Mouse (Mus musculus): ENCODE measurements around the gene A830018L16Rik. TPM values are rescaled to one million over a fixed set of nuclear protein-coding genes. Genes with fewer than 3 reads are reported as not detected.

The A830018L16Rik gene
- total and polyA plus RNA-seq, 3 experiments: not detected

DNA sequence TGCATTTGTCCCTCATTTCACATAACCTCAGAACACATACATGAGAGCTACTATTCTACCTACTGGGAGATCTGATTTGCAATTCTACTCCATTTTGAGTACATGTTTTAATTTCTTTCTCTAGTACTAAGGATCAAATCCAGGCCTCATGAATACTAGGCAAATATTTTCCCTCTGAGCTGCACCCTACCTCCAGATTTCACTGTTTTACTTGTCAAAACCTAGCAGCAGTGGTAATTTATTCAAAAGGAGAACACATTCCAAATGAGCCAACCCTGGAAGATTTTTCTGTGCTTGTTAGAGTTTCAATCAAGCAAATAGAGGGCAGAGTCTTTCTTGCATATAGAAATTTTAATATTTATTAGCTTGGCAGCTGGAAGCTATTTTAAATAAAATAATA is 238.9 kb downstream of the A830018L16Rik start:
- H3K27ac ChIP-seq (ENCODE audit: control insufficient read depth, low read depth, low read length): no peak overlapping the region
- DNase-seq (ENCODE audit: low read depth, low spot score): no peak
- no peak overlapping the region for H3K4me3 ChIP-seq (ENCODE audit: control insufficient read depth in 1 of 2, insufficient read depth in 1 of 2, low read depth in 2 of 2, low read length in 2 of 2)
- H3K9ac ChIP-seq (ENCODE audit: control insufficient read depth, low read depth, low read length, poor library complexity, severe bottlenecking): no peak overlapping the region
- no peaks in the 10 kb centered on the region for H3K9me3 ChIP-seq (replicated peaks; ENCODE audit: insufficient read depth, low read length)
- TF ChIP-seq MAFK (IDR thresholded peaks at IDR 0.05; ENCODE audit: borderline replicate concordance, low read depth, low read length) (no peak), SIN3A (IDR thresholded peaks at IDR 0.05; ENCODE audit: low read length) (no peak), ZKSCAN1 (IDR thresholded peaks at IDR 0.05; ENCODE audit: low read depth, low read length) (no peak), ETS1 (IDR thresholded peaks at IDR 0.05; ENCODE audit: low read depth, low read length) (no peak), MYC (IDR thresholded peaks at IDR 0.05; ENCODE audit: low read depth, low read length) (no peak), MAX (IDR thresholded peaks at IDR 0.05; ENCODE audit: low read length) (no peak), ZMIZ1 (IDR thresholded peaks at IDR 0.05; ENCODE audit: low read depth, low read length) (no peak), USF1 (IDR thresholded peaks at IDR 0.05; ENCODE audit: low read depth, low read length) (no peak), EP300 (IDR thresholded peaks at IDR 0.05; ENCODE audit: low read depth in 1 of 2, low read length in 2 of 2) (no peak), POLR2AphosphoS2 (IDR thresholded peaks at IDR 0.05; ENCODE audit: low read length) (no peak), CTCF (IDR thresholded peaks at IDR 0.05 in 2 of 3, conservative IDR thresholded peaks at IDR 0.05 in 1 of 3; ENCODE audit: control insufficient read depth in 1 of 3, insufficient read depth in 1 of 3, low read depth in 2 of 3, low read length in 3 of 3, poor library complexity in 1 of 3, severe bottlenecking in 1 of 3) (no peak), E2F4 (IDR thresholded peaks at IDR 0.05; ENCODE audit: borderline replicate concordance, low read depth, low read length) (no peak), GATA1 (IDR thresholded peaks at IDR 0.05; ENCODE audit: low read depth, low read length) (no peak), CHD1 (IDR thresholded peaks at IDR 0.05; ENCODE audit: low read depth, low read length) (no peak), HCFC1 (IDR thresholded peaks at IDR 0.05; ENCODE audit: low read depth, low read length) (no peak)
- no peaks in the 10 kb centered on the region for H3K4me1 ChIP-seq (ENCODE audit: control insufficient read depth in 1 of 2, insufficient read depth in 2 of 2, low read length in 2 of 2)
- H3K27me3 ChIP-seq (ENCODE audit: control insufficient read depth in 1 of 2, insufficient read depth in 2 of 2, low read length in 2 of 2): no peaks in the 10 kb centered on the region
- H3K36me3 ChIP-seq (ENCODE audit: control insufficient read depth in 1 of 2, insufficient read depth in 2 of 2, low read length in 2 of 2): no peaks in the 10 kb centered on the region
- no peaks in the 10 kb centered on the region for H3K79me2 ChIP-seq (ENCODE audit: control insufficient read depth, insufficient read depth, low read length, poor library complexity)

- Histone ChIP-seq H3K4me1 (ENCODE audit: control insufficient read depth in 1 of 2, insufficient read depth in 2 of 2, low read length in 2 of 2) (no peaks in the 10 kb centered on the region), H3K27ac (ENCODE audit: control insufficient read depth, low read depth, low read length) (no peak overlapping the region), H3K9ac (ENCODE audit: control insufficient read depth, low read depth, low read length, poor library complexity, severe bottlenecking) (no peak overlapping the region), H3K36me3 (ENCODE audit: control insufficient read depth in 1 of 2, insufficient read depth in 2 of 2, low read length in 2 of 2) (no peaks in the 10 kb centered on the region), H3K9me3 (replicated peaks; ENCODE audit: insufficient read depth, low read length) (no peaks in the 10 kb centered on the region), H3K79me2 (ENCODE audit: control insufficient read depth, insufficient read depth, low read length, poor library complexity) (no peaks in the 10 kb centered on the region), H3K27me3 (ENCODE audit: control insufficient read depth in 1 of 2, insufficient read depth in 2 of 2, low read length in 2 of 2) (no peaks in the 10 kb centered on the region), H3K4me3 (ENCODE audit: control insufficient read depth in 1 of 2, insufficient read depth in 1 of 2, low read depth in 2 of 2, low read length in 2 of 2) (no peak overlapping the region)
- peak; percentile 72 for DNase-seq (ENCODE audit: low read depth, low spot score)
- TF ChIP-seq GABPA (IDR thresholded peaks at IDR 0.05; ENCODE audit: low read depth, low read length) (no peak), RCOR1 (IDR thresholded peaks at IDR 0.05; ENCODE audit: low read depth, low read length) (no peak), ZC3H11A (IDR thresholded peaks at IDR 0.05; ENCODE audit: low read depth, low read length) (peak; percentile 67), SMC3 (IDR thresholded peaks at IDR 0.05; ENCODE audit: low read depth, low read length) (peak; percentile 76), GATA1 (IDR thresholded peaks at IDR 0.05; ENCODE audit: low read depth, low read length) (no peak), CTCF (IDR thresholded peaks at IDR 0.05 in 2 of 3, conservative IDR thresholded peaks at IDR 0.05 in 1 of 3; ENCODE audit: control insufficient read depth in 1 of 3, insufficient read depth in 1 of 3, low read depth in 2 of 3, low read length in 3 of 3, poor library complexity in 1 of 3, severe bottlenecking in 1 of 3) (peak; percentile 48 to 77 (median 59)), RAD21 (IDR thresholded peaks at IDR 0.05; ENCODE audit: low read depth, low read length) (peak; percentile 89), TAL1 (IDR thresholded peaks at IDR 0.05; ENCODE audit: low read length) (no peak)
These were observed 243.6 kb downstream of the A830018L16Rik start for GRCm38 (mm10) chr1:11657341-11658060.
